Mouse (Mus musculus): Measurements from ENCODE around the gene Ak2. TPM values are rescaled to one million over a fixed set of nuclear protein-coding genes. Genes with fewer than 3 reads are reported as not detected.

Ak2 gene
- polyA plus RNA-seq, 1 experiment, result 176 TPM

DNA sequence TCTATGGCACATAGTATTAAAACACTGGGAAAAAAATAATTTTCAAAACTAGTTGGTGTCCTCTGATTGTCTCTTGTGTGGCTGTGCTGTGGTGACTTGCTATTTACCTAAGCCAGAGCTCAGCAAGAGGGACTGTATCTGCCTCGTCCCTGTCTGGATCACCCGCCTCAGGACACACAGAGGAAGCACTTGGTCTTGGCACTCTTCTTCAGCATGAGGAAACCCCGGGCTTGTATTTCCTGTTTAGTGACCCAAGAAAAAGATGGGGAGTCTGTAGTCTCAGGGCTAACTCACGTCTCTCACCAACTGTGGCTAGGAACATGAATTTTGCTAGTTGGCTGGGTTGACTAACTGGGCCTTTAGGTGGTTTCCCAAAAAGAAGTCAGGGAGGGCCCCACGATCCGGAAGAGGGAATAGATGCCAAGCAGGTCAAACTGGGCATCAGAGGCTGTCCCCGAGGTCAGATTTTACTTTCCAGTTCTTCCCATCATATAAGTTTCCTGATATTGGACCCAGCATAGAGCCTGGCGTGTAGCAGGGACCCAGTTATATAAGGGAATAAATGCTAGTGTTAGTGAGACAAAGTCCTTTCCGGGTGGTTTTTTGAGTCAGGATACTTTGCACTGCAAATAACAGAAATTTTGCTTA is 27.2 kb downstream of the Ak2 start:
- TF ChIP-seq MYOG (IDR thresholded peaks at IDR 0.05; ENCODE audit: control insufficient read depth, extremely low read depth, insufficient read length) (no peak), MYOD1 (IDR thresholded peaks at IDR 0.05; ENCODE audit: control insufficient read depth, insufficient read length, low read depth) (no peak), MAX (IDR thresholded peaks at IDR 0.05) (no peak), CEBPB (IDR thresholded peaks at IDR 0.05; ENCODE audit: low read depth) (no peak), FOSL1 (IDR thresholded peaks at IDR 0.05; ENCODE audit: insufficient read depth, low read length, poor library complexity, severe bottlenecking) (no peak), CTCF (IDR thresholded peaks at IDR 0.05; ENCODE audit: control insufficient read depth, insufficient read depth, insufficient read length) (no peak), USF1 (IDR thresholded peaks at IDR 0.05; ENCODE audit: low read depth) (no peak)
- no peak overlapping the region for H3ac ChIP-seq (ENCODE audit: control insufficient read depth, insufficient read length, low read depth)
- H3K4me3 ChIP-seq (ENCODE audit: insufficient read depth, poor library complexity, severe bottlenecking), result no peak overlapping the region

DNA sequence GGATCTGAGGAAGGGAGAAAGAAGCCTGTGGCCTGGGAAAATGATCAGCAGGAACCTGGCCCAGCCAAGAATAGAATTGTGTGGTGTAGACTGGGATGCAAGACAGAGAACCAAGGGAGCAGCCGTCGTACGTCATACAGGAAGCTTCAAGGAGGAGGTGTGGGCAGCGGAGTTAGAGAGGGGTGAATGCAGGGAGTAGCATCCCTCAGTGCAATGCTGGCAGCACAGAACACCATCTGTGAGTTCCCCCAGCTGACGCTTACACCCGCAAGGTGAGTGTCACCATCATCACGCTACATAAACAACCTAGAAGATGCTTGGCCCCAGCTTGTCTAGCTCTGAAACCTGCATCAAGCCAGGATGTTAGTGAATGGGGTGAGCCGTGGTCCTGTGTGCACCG is 28.0 kb downstream of the Ak2 start:
- Histone ChIP-seq H3K79me3 (ENCODE audit: low read depth) (no peaks in the 10 kb centered on the region), H3K36me3 (ENCODE audit: control insufficient read depth, insufficient read depth) (no peaks in the 10 kb centered on the region), H3ac (ENCODE audit: control insufficient read depth, insufficient read length, low read depth) (no peak overlapping the region), H3K4me3 (ENCODE audit: insufficient read depth, poor library complexity, severe bottlenecking) (no peak overlapping the region), H3K27me3 (ENCODE audit: control insufficient read depth, insufficient read depth, insufficient read length) (no peaks in the 10 kb centered on the region), H3K79me2 (ENCODE audit: control insufficient read depth, insufficient read depth) (no peaks in the 10 kb centered on the region)
- TF ChIP-seq MYOG (IDR thresholded peaks at IDR 0.05; ENCODE audit: control insufficient read depth, extremely low read depth, insufficient read length) (no peak), CEBPB (IDR thresholded peaks at IDR 0.05; ENCODE audit: low read depth) (no peak), CTCF (IDR thresholded peaks at IDR 0.05; ENCODE audit: control insufficient read depth, insufficient read depth, insufficient read length) (no peak), MYOD1 (IDR thresholded peaks at IDR 0.05; ENCODE audit: control insufficient read depth, insufficient read length, low read depth) (no peak), FOSL1 (IDR thresholded peaks at IDR 0.05; ENCODE audit: insufficient read depth, low read length, poor library complexity, severe bottlenecking) (no peak), MAX (IDR thresholded peaks at IDR 0.05) (no peak), USF1 (IDR thresholded peaks at IDR 0.05; ENCODE audit: low read depth) (no peak)

More for the DNA sequence above, 27.2 kb downstream of the Ak2 start:
- no peaks in the 10 kb centered on the region for H3K27me3 ChIP-seq (ENCODE audit: control insufficient read depth, insufficient read depth, insufficient read length)
- no peaks in the 10 kb centered on the region for H3K79me2 ChIP-seq (ENCODE audit: control insufficient read depth, insufficient read depth)
- H3K36me3 ChIP-seq (ENCODE audit: control insufficient read depth, insufficient read depth), result no peaks in the 10 kb centered on the region
- no peaks in the 10 kb centered on the region for H3K79me3 ChIP-seq (ENCODE audit: low read depth)

DNA sequence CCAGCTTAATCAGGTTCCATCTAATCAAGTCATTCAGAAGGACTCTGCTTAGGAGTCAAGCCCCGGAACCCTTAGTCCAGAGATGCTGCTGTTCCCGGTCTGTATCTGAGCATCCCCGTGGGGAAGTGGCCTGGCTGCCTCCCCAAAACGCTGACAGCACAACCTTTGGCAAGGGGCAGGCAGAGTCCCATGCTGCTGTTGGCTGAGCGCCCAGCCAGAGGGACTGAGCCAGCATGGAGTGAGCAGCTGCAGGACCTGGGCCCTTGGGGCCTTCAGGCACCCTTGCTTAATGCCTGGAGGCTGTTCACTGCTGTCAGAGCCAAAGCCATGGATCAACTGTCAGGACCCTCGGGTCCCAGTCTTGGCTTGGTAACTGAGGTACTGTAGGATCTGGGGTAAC is 28.7 kb downstream of the Ak2 start:
- no peaks in the 10 kb centered on the region for H3K79me3 ChIP-seq (ENCODE audit: low read depth)
- no peaks in the 10 kb centered on the region for H3K36me3 ChIP-seq (ENCODE audit: control insufficient read depth, insufficient read depth)
- no peak overlapping the region for H3K4me3 ChIP-seq (ENCODE audit: insufficient read depth, poor library complexity, severe bottlenecking)
- H3ac ChIP-seq (ENCODE audit: control insufficient read depth, insufficient read length, low read depth), result no peak overlapping the region
- H3K79me2 ChIP-seq (ENCODE audit: control insufficient read depth, insufficient read depth), result no peaks in the 10 kb centered on the region
- TF ChIP-seq USF1 (IDR thresholded peaks at IDR 0.05; ENCODE audit: low read depth) (no peak), MYOD1 (IDR thresholded peaks at IDR 0.05; ENCODE audit: control insufficient read depth, insufficient read length, low read depth) (peak; percentile 87), MAX (IDR thresholded peaks at IDR 0.05) (peak; percentile 54), CEBPB (IDR thresholded peaks at IDR 0.05; ENCODE audit: low read depth) (no peak)
- no peaks in the 10 kb centered on the region for H3K27me3 ChIP-seq (ENCODE audit: control insufficient read depth, insufficient read depth, insufficient read length)

DNA sequence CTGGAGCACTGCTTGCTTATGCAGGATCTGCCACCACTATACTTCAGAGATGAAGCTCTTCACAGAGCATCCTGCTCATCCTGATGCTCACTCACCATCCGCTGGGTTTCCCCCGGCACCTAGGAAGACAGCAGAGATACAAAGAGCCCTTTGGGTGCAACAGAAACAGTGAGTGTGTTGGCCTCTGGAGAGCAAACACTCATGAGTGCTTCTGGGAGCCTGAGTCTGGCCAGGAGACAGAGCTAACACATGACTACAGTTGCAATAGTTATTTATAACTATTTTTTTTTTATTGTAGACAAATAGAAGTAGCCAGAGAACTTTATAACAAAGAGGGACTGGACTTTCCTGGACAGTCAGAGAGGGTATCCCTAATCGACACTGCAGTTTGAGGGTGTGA is 29.7 kb downstream of the Ak2 start:
- Histone ChIP-seq H3ac (ENCODE audit: control insufficient read depth, insufficient read length, low read depth) (no peak overlapping the region), H3K36me3 (ENCODE audit: control insufficient read depth, insufficient read depth) (no peaks in the 10 kb centered on the region), H3K4me3 (ENCODE audit: insufficient read depth, poor library complexity, severe bottlenecking) (no peak overlapping the region), H3K79me3 (ENCODE audit: low read depth) (no peaks in the 10 kb centered on the region), H3K27me3 (ENCODE audit: control insufficient read depth, insufficient read depth, insufficient read length) (no peaks in the 10 kb centered on the region), H3K79me2 (ENCODE audit: control insufficient read depth, insufficient read depth) (no peaks in the 10 kb centered on the region)
- TF ChIP-seq CEBPB (IDR thresholded peaks at IDR 0.05; ENCODE audit: low read depth) (no peak), MAX (IDR thresholded peaks at IDR 0.05) (no peak), CTCF (IDR thresholded peaks at IDR 0.05; ENCODE audit: control insufficient read depth, insufficient read depth, insufficient read length) (no peak), MYOD1 (IDR thresholded peaks at IDR 0.05; ENCODE audit: control insufficient read depth, insufficient read length, low read depth) (no peak), FOSL1 (IDR thresholded peaks at IDR 0.05; ENCODE audit: insufficient read depth, low read length, poor library complexity, severe bottlenecking) (no peak), USF1 (IDR thresholded peaks at IDR 0.05; ENCODE audit: low read depth) (no peak), MYOG (IDR thresholded peaks at IDR 0.05; ENCODE audit: control insufficient read depth, extremely low read depth, insufficient read length) (no peak)

DNA sequence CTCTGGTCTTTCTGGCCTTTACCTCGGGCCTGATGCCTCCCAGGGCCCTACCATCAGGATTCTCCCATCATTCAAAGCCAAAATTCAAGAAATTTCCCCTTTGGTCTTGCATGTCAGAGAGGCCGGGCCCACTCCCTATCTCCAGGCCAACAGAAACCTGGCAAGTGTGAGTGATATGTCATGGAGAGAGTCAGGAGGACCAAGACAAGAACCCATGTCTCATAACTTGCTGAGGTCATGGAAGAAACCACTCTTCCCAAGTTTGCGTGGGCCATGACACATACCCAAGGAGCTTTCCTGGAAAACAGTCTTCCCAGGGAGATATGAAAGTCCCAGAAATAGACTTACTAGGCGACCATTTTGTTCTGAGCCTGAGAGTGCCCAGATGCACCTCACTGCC is 30.1 kb downstream of the Ak2 start:
- TF ChIP-seq CEBPB (IDR thresholded peaks at IDR 0.05; ENCODE audit: low read depth) (no peak), MAX (IDR thresholded peaks at IDR 0.05) (no peak), MYOD1 (IDR thresholded peaks at IDR 0.05; ENCODE audit: control insufficient read depth, insufficient read length, low read depth) (no peak), MYOG (IDR thresholded peaks at IDR 0.05; ENCODE audit: control insufficient read depth, extremely low read depth, insufficient read length) (no peak), USF1 (IDR thresholded peaks at IDR 0.05; ENCODE audit: low read depth) (no peak), CTCF (IDR thresholded peaks at IDR 0.05; ENCODE audit: control insufficient read depth, insufficient read depth, insufficient read length) (no peak), FOSL1 (IDR thresholded peaks at IDR 0.05; ENCODE audit: insufficient read depth, low read length, poor library complexity, severe bottlenecking) (no peak)
- Histone ChIP-seq H3K4me3 (ENCODE audit: insufficient read depth, poor library complexity, severe bottlenecking) (no peak overlapping the region), H3K79me3 (ENCODE audit: low read depth) (no peaks in the 10 kb centered on the region), H3K36me3 (ENCODE audit: control insufficient read depth, insufficient read depth) (no peaks in the 10 kb centered on the region), H3K79me2 (ENCODE audit: control insufficient read depth, insufficient read depth) (no peaks in the 10 kb centered on the region), H3ac (ENCODE audit: control insufficient read depth, insufficient read length, low read depth) (no peak overlapping the region), H3K27me3 (ENCODE audit: control insufficient read depth, insufficient read depth, insufficient read length) (no peaks in the 10 kb centered on the region)

DNA sequence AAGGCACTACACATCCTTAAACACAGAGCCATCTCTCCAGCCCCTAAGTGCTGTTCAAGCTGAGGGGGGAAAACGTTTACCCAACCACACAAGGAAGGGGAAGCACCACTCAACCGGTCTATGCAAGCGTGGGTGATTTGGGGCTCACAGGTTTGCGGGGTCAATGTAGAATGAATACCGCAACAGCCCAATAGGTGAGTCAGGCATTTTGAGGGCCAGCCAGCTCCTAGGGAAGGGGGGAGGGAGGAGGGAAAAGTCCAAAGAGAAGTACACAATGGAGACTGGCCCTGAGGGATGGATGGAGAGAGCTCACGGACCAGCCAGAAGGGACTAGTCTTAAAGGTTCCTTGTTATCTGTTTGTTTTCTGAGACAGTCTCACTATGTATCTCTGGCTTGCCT is 32.1 kb downstream of the Ak2 start:
- Histone ChIP-seq H3ac (ENCODE audit: control insufficient read depth, insufficient read length, low read depth) (no peak overlapping the region), H3K27me3 (ENCODE audit: control insufficient read depth, insufficient read depth, insufficient read length) (no peaks in the 10 kb centered on the region), H3K4me3 (ENCODE audit: insufficient read depth, poor library complexity, severe bottlenecking) (no peak overlapping the region), H3K79me3 (ENCODE audit: low read depth) (no peaks in the 10 kb centered on the region), H3K79me2 (ENCODE audit: control insufficient read depth, insufficient read depth) (no peaks in the 10 kb centered on the region), H3K36me3 (ENCODE audit: control insufficient read depth, insufficient read depth) (no peaks in the 10 kb centered on the region)
- TF ChIP-seq CTCF (IDR thresholded peaks at IDR 0.05; ENCODE audit: control insufficient read depth, insufficient read depth, insufficient read length) (no peak), CEBPB (IDR thresholded peaks at IDR 0.05; ENCODE audit: low read depth) (no peak), FOSL1 (IDR thresholded peaks at IDR 0.05; ENCODE audit: insufficient read depth, low read length, poor library complexity, severe bottlenecking) (no peak)

Measured in C2C12 (cell line).